Mouse (Mus musculus) spleen, adult 2 months (tissue): ENCODE results near the gene Snrnp48. TPM values are rescaled to one million over a fixed set of nuclear protein-coding genes. Genes with fewer than 3 reads are reported as not detected.

ENCODE experiments used
- DNase-seq, 2 experiments: peaks; one replicate each; pipeline versions ENCODE4 v3.0.0 to v3.0.0-alpha.2; 2012 to 2021; ENCODE audit warnings: low spot score in 2 of 2, low read depth in 1 of 2
- H3K27ac ChIP-seq: fragments of 200-500 bp; 2 replicates; pipeline ENCODE4 v1.5.1; 2012; ENCODE audit warnings: low read length, inconsistent platforms; ENCODE audit not compliant: insufficient read depth
- H3K27me3 ChIP-seq: fragments of 200-500 bp; 2 replicates; pipeline ENCODE4 v1.6.1; 2012; ENCODE audit warnings: mild to moderate bottlenecking, moderate library complexity, low read length, inconsistent platforms; ENCODE audit not compliant: control insufficient read depth, insufficient read depth
- H3K36me3 ChIP-seq: fragments of 200-500 bp; 2 replicates; pipeline ENCODE4 v1.6.1; 2012; ENCODE audit warnings: mild to moderate bottlenecking, low read length, inconsistent platforms; ENCODE audit not compliant: control insufficient read depth, insufficient read depth
- H3K4me1 ChIP-seq: fragments of 200-500 bp; 2 replicates; pipeline ENCODE4 v1.6.1; 2011; ENCODE audit warnings: inconsistent platforms; ENCODE audit not compliant: control insufficient read depth, insufficient read depth, insufficient read length
- H3K4me3 ChIP-seq: fragments of 200-500 bp; 2 replicates; pipeline ENCODE4 v1.5.1; 2011; ENCODE audit warnings: mild to moderate bottlenecking, inconsistent platforms; ENCODE audit not compliant: insufficient read depth, insufficient read length; ENCODE audit errors: extremely low read depth
- CTCF ChIP-seq: fragments of 200-500 bp; IDR thresholded peaks from 2 replicates; pipeline ENCODE4 v1.5.1; 2011; ENCODE audit warnings: mild to moderate bottlenecking, inconsistent platforms; ENCODE audit not compliant: insufficient read depth, insufficient read length, insufficient replicate concordance; ENCODE audit errors: extremely low read depth
- POLR2A ChIP-seq: fragments of 200-500 bp; IDR thresholded peaks from 2 replicates; pipeline ENCODE4 v1.6.1; 2011; ENCODE audit warnings: low read depth, low read length, inconsistent platforms
- WGBS: fragments of 180-500 bp; shearing (Covaris S2); methylation state at CpG from one replicate; pipeline ENCODE4 v1.1.7; 2018; 5-methylcytosine and 5-hydroxymethylcytosine counted together
- polyA plus RNA-seq: library from polyadenylated mRNA; depleted of rRNA; stranded (reverse); fragments of >200 nt; gene quantifications from 2 replicates; pipeline ENCODE4 v1.2.3, GENCODE M21; 2012; rRNA removed

The Snrnp48 gene
- polyA plus RNA-seq, 1 experiment = 23.7 TPM

DNA sequence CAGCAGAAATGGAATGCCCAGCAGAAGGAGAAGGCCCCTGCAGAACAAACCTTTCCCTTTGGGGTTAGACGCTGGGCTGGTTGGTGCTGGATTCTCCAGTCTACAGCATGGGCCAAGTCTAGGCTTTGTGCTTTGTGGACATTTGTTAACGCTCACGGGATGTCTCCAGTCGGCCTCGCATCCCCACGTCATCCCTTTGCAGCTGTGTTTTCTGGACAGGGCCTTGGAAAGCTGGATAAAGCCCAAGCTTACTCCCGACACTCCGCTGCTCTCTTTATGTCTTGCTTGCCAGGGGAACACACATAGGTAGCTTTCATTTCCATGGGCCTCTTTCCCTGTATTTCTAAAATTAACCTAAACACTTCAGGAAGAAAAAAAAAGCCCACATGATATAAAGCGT is 49.0 kb downstream of the Snrnp48 start:
- WGBS = 93% methylated on average over 9 of the region's 9 CpGs
- Histone ChIP-seq H3K36me3 (no peaks in the 10 kb centered on the region), H3K4me3 (no peak overlapping the region), H3K4me1 (no peaks in the 10 kb centered on the region), H3K27ac (no peak overlapping the region), H3K27me3 (no peaks in the 10 kb centered on the region)
- no peak for TF ChIP-seq CTCF
- no peak for TF ChIP-seq POLR2A
- no peak for DNase-seq

DNA sequence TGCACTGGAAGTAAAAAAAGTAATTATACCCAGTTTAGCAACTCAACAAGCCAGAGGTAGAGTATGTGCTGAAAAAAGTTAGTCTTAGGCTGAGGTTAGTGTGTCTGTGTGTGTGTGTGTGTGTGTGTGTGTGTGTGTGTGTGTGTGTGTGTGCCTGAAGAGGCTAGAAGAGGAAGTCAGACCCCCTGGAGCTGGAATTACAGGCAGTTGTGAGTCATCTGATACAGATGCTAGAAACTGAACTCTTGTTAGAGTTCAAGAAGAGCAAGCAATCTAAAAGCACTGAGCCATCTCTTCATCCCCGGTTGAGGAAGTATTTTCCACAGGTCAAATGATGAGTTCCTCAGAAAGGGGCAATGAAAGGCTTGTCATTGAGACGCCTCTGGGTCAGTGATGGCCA is 54.2 kb downstream of the Snrnp48 start:
- Histone ChIP-seq H3K27me3 (no peaks in the 10 kb centered on the region), H3K4me1 (no peaks in the 10 kb centered on the region), H3K36me3 (no peaks in the 10 kb centered on the region), H3K27ac (no peak overlapping the region), H3K4me3 (no peak overlapping the region)
- WGBS = 61% methylated on average over 2 of the region's 2 CpGs
- no peak for DNase-seq
- TF ChIP-seq POLR2A = no peak
- TF ChIP-seq CTCF = no peak

- Histone ChIP-seq H3K4me3 (no peak overlapping the region), H3K27me3 (no peaks in the 10 kb centered on the region), H3K27ac (no peak overlapping the region; the same call in 1 of the 2 replicates), H3K4me1 (no peaks in the 10 kb centered on the region), H3K36me3 (no peaks in the 10 kb centered on the region)
- 57% methylated on average over 8 of the region's 8 CpGs for WGBS
- DNase-seq = no peak
- TF ChIP-seq POLR2A (no peak), CTCF (no peak)
These were observed 64.4 kb downstream of the Snrnp48 start for GRCm38 (mm10) chr13:38269055-38269692.

- H3K27me3 ChIP-seq = no peaks in the 10 kb centered on the region
- 74% methylated on average over 3 of the region's 3 CpGs for WGBS
- no peak overlapping the region for H3K4me3 ChIP-seq
- no peaks in the 10 kb centered on the region for H3K36me3 ChIP-seq
- TF ChIP-seq POLR2A (no peak), CTCF (no peak)
- H3K4me1 ChIP-seq = no peaks in the 10 kb centered on the region
- no peak overlapping the region for H3K27ac ChIP-seq
- no peak for DNase-seq
These were observed 67.9 kb downstream of the Snrnp48 start for GRCm38 (mm10) chr13:38272624-38273023.

Other genes starting within 250 kb of the Snrnp48 start
- 3.9 and 4.1 TPM in 2 replicates for gene Ssr1, start 210.7 kb upstream of the Snrnp48 start, polyA plus RNA-seq
- gene Riok1, start 167.9 kb upstream of the Snrnp48 start, polyA plus RNA-seq = 13.0 and 17.1 TPM in 2 replicates
- 0.06 and 0.08 TPM in 2 replicates for gene Cage1, start 167.9 kb upstream of the Snrnp48 start, polyA plus RNA-seq
- 0.08 and 0.29 TPM in 2 replicates for gene Dsp, start 53.6 kb upstream of the Snrnp48 start, polyA plus RNA-seq
- 9.4 and 10.6 TPM in 2 replicates for gene Bmp6, start 140.2 kb downstream of the Snrnp48 start, polyA plus RNA-seq